Mouse (Mus musculus): ENCODE results near the gene Akap11. TPM values are rescaled to one million over a fixed set of nuclear protein-coding genes. Genes with fewer than 3 reads are reported as not detected.

Gene Akap11
- total and polyA plus RNA-seq, 3 experiments: 10.9 to 17.5 (median 12.0) TPM

DNA sequence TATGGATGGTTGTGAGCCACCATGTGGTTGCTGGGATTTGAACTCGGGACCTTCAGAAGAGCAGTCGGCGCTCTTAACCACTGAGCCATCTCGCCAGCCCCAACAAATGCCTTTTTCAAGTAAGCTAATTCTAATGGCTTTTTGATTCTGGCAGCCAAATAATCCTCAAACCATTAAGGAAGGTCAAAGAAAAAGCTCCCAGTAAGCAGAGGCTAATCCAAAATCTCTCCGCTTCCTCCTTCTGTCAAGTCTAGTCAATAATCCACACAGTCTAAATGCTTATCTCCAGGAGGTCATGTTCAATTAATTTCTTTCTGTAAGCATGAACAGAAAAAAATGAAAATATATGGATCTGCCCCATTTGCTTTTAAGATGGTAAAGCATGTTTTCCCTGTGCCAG lies 2.0 kb downstream of the Akap11 start:
- Histone ChIP-seq H3K4me2 (ENCODE audit: insufficient read depth, low read depth, poor library complexity, severe bottlenecking) (no peak overlapping the region), H3K36me3 (replicated peaks in 1 of 2; ENCODE audit: control insufficient read depth in 1 of 2, insufficient read depth in 1 of 2, low read length in 1 of 2) (peaks cover 0 to 5% of the 10 kb centered on the region in 2 experiments), H3K79me2 (replicated peaks; ENCODE audit: control insufficient read depth, extremely low read depth, insufficient read depth, poor library complexity, severe bottlenecking) (peaks cover 2% of the 10 kb centered on the region; the same call in 1 of the 2 replicates), H3K9ac (ENCODE audit: insufficient read depth, low read depth) (no peak overlapping the region), H3K27me3 (replicated peaks) (no peaks in the 10 kb centered on the region), H3K4me3 (replicated peaks in 1 of 3; ENCODE audit: low read depth in 2 of 3, low read length in 2 of 3, poor library complexity in 1 of 3) (no peak overlapping the region), H3K27ac (ENCODE audit: insufficient read depth, low read depth) (no peak overlapping the region), H3K4me1 (ENCODE audit: control insufficient read depth in 1 of 2, insufficient read depth in 2 of 2) (peaks cover 0 to 17% of the 10 kb centered on the region in 2 experiments; a peak in 2 of 4 replicates), H3K9me3 (replicated peaks; ENCODE audit: low read length) (peaks cover 2% of the 10 kb centered on the region)
- no peak for DNase-seq (ENCODE audit: extremely low read depth)
- TF ChIP-seq RAD21 (IDR thresholded peaks at IDR 0.05; ENCODE audit: low read depth, low read length) (no peak), ZNF384 (IDR thresholded peaks at IDR 0.05; ENCODE audit: low read depth, low read length) (no peak), IRF4 (IDR thresholded peaks at IDR 0.05; ENCODE audit: low read depth, low read length) (no peak), CHD2 (IDR thresholded peaks at IDR 0.05; ENCODE audit: low read length) (no peak), USF1 (IDR thresholded peaks at IDR 0.05; ENCODE audit: low read depth, low read length) (no peak), MAFK (IDR thresholded peaks at IDR 0.05; ENCODE audit: insufficient replicate concordance, low read length) (no peak), CHD1 (IDR thresholded peaks at IDR 0.05; ENCODE audit: low read depth, low read length) (no peak), MAX (IDR thresholded peaks at IDR 0.05; ENCODE audit: low read length) (no peak), SIN3A (IDR thresholded peaks at IDR 0.05; ENCODE audit: low read length) (no peak), CTCF (conservative IDR thresholded peaks at IDR 0.05 in 1 of 2, IDR thresholded peaks at IDR 0.05 in 1 of 2; ENCODE audit: low read depth in 2 of 2, low read length in 2 of 2) (no peak)
- in situ Hi-C loops (cut with MboI; ENCODE audit: low pct_ligation_motif_present, low pct_unique_long_range_greater_than_20kb, low sequenced_read_pairs) (no loop called here), dilution Hi-C loops (cut with MboI; ENCODE audit: extremely low pct_ligation_motif_present, extremely low pct_unique_long_range_greater_than_20kb, low sequenced_read_pairs) (no loop called here)

DNA sequence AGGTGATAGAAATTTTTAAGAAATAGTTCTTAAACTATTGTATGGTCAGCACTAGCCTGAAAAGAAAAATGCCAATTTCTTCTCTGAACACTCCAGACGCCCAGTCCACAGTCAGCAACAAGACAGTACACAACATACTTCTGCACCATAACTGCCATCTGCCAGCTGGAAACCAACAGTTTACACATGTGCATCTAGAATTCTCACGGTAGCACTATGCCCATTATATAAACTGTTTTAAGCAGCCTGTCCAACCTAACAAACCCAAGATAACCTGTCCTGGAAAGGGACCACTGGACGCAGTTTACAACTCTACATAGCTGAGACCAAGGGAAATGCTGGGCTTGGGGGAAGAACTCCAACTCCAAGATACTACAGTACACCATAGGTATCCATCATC lies 2.9 kb downstream of the Akap11 start:
- H3K36me3 ChIP-seq (replicated peaks in 1 of 2; ENCODE audit: control insufficient read depth in 1 of 2, insufficient read depth in 1 of 2, low read length in 1 of 2): peaks cover 0 to 5% of the 10 kb centered on the region in 2 experiments
- peaks cover 0 to 18% of the 10 kb centered on the region in 2 experiments; a peak in 2 of 4 replicates for H3K4me1 ChIP-seq (ENCODE audit: control insufficient read depth in 1 of 2, insufficient read depth in 2 of 2)
- no peak overlapping the region for H3K4me3 ChIP-seq (replicated peaks in 1 of 3; ENCODE audit: low read depth in 2 of 3, low read length in 2 of 3, poor library complexity in 1 of 3)
- peaks cover 2% of the 10 kb centered on the region for H3K9me3 ChIP-seq (replicated peaks; ENCODE audit: low read length)
- DNase-seq (ENCODE audit: extremely low read depth): no peak
- TF ChIP-seq CHD1 (IDR thresholded peaks at IDR 0.05; ENCODE audit: low read depth, low read length): no peak
- no peak for TF ChIP-seq CHD2 (IDR thresholded peaks at IDR 0.05; ENCODE audit: low read length)
- TF ChIP-seq MEF2A (IDR thresholded peaks at IDR 0.05; ENCODE audit: borderline replicate concordance, low read depth, low read length): no peak
- no peak for TF ChIP-seq HCFC1 (IDR thresholded peaks at IDR 0.05; ENCODE audit: low read depth, low read length)
- no peak for TF ChIP-seq MYC (IDR thresholded peaks at IDR 0.05; ENCODE audit: low read depth, low read length)
- TF ChIP-seq ELF1 (IDR thresholded peaks at IDR 0.05; ENCODE audit: low read depth, low read length): no peak
- TF ChIP-seq UBTF (IDR thresholded peaks at IDR 0.05; ENCODE audit: low read depth, low read length): no peak
- no peak for TF ChIP-seq POLR2AphosphoS2 (IDR thresholded peaks at IDR 0.05; ENCODE audit: low read depth, low read length)
- TF ChIP-seq MXI1 (IDR thresholded peaks at IDR 0.05; ENCODE audit: low read depth, low read length): no peak
- TF ChIP-seq MAZ (IDR thresholded peaks at IDR 0.05; ENCODE audit: low read depth, low read length): no peak
- no peak for TF ChIP-seq ZKSCAN1 (IDR thresholded peaks at IDR 0.05; ENCODE audit: borderline replicate concordance, low read depth, low read length)
- TF ChIP-seq NELFE (IDR thresholded peaks at IDR 0.05; ENCODE audit: low read depth, low read length): no peak
- TF ChIP-seq ZNF384 (IDR thresholded peaks at IDR 0.05; ENCODE audit: low read depth, low read length): no peak
- no peak overlapping the region for H3K27ac ChIP-seq (ENCODE audit: insufficient read depth, low read depth)
- no peaks in the 10 kb centered on the region for H3K27me3 ChIP-seq (replicated peaks)
- H3K4me2 ChIP-seq (ENCODE audit: insufficient read depth, low read depth, poor library complexity, severe bottlenecking): no peak overlapping the region
- in situ Hi-C loops (cut with MboI; ENCODE audit: low pct_ligation_motif_present, low pct_unique_long_range_greater_than_20kb, low sequenced_read_pairs) (no loop called here), dilution Hi-C loops (cut with MboI; ENCODE audit: extremely low pct_ligation_motif_present, extremely low pct_unique_long_range_greater_than_20kb, low sequenced_read_pairs) (no loop called here)
- no peak overlapping the region for H3K9ac ChIP-seq (ENCODE audit: insufficient read depth, low read depth)
- H3K79me2 ChIP-seq (replicated peaks; ENCODE audit: control insufficient read depth, extremely low read depth, insufficient read depth, poor library complexity, severe bottlenecking): peaks cover 2% of the 10 kb centered on the region; the same call in 1 of the 2 replicates
